Mouse (Mus musculus) ovary, adult 18-20 months (tissue): ENCODE data around the gene Dgcr8.

Experiments used
- DNase-seq: peaks from one replicate; pipeline ENCODE4 v3.0.0; 2022; ENCODE audit warnings: low spot score, mixed read lengths

Dgcr8 gene

DNA sequence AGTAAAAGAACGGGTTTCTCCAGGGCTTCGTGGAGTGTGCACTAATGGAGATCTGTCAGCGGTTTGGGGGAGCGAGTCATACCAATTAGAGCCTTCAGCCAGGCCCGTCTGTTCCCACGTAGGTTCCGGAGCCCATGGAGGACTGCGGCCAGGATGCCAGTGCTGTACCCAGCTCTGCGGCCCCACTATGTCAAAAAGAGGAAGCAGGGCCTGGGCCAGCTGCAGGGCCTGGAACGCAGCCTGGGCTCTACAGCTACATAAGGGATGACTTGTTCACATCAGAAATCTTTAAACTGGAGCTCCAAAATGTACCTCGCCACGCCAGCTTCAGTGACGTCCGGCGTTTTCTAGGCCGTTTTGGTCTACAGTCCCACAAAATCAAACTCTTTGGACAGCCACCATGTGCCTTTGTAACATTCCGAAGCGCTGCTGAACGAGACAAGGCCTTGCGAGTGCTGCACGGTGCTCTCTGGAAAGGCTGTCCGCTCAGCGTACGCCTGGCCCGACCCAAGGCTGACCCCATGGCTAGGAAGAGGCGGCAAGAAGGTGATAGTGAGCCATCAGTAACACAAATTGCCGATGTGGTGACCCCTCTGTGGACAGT lies 39.6 kb downstream of the Dgcr8 start:
- DNase-seq = no peak

DNA sequence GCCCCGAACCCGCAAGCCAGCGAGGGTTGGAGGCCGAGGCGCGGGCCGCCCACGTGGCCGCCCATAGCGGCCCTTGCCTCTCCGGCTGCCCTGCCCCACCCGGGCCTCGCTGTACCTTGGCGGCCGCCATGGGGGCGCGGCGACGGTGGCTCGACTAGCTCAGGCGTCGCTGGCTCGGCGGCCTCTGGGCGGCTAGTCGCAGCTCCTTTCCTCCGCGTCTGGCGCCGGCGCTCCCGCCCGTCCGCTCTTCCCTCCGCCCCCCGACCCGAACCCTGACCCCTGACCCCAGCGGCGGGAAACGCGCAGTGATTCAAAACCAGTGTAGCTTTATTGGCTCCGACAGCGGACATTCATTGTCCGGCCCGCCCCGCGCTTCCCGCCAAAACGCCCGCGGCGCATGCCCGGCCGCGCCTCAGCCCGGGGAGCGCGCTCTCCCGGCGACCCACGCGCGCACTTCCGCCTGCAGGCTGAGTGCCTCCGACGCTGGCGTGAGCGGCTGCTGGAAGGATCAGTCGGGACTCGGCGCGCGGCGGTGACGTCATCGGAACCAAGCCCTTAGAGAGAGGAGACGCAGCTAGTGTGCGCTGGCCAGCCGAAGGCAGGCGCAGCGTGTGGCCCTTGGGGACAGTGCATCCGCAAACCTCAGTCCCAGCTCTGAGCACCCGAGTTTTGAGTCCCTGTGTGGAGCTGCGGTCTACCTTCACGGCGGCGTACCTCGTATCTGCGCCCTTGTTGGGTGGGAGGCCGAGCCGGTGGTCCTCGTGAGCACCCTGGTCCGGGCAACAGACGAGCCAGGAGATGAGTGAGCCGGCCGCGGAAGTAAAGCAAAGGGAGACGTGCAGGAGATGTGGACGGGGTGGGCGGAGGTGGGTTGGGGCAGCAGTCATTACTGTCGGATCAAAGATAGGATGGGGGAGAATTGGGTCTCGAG lies 40.3 kb downstream of the Dgcr8 start, which contains the start of the genes Trmt2a and Ranbp1:
Trmt2a (plus strand) TSS at position 247 of the 931 bp plus-strand sequence.
Ranbp1 (minus strand) TSS at position 300 of the 931 bp plus-strand sequence.
- peak; percentile 98 for DNase-seq

DNA sequence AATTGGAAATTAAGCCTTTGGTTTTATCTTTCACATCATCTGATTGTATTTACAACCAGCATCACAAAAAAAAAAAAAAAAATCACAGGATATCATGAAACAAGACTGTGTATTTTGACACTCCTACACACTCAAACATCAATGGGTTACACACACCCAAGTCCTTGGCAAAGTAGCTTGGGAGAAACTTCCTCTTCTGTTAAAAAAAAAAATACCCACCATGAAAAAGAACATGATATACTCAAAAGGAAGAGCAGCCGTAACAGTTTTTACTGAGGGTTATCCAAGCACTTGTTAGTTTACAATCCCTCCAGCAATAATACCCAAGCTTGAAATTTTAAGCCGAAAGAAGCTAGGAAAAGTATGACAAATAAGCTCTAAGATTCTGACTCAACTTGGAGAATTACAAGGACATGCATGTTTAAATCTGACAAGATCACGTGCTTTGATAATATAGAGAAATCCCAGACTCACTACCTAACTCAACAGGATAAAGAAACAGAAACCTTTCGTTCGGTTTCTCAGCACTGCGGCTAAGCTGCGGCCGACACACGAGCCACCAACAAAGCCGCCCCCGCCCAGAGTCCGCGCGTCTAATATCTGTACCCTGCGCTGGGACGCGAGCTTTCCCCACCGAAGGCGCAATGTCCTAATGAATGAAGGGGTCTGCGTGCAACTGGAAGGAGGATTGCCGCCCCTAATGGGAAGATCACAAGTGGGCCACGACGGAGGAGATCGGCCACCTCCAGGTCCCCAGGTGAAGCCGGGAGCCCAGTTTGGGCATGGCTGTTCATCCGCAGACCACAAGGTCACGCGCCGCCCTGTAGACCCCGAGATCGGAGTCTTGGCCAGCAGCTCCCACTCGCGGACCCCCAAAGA lies 41.3 kb downstream of the Dgcr8 start:
- DNase-seq = no peak

DNA sequence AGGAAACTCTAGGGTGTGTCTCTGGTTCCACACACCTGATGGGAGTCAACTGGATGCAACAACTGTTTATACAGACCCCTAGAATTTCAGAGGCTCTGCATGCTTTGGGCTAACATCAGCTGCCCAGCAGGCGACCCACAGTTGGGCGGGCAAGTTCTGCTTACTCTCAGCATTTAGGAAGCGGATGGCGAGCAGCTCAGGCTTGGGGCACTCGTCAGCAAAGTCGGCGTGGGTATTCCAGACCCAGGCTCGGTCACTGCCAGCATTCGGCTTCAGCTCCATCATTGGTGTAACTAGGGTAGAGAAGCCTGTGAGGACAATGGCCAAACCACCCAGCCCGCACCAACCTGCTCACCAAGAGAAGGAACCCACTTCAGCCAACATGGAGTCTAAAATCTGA lies 47.5 kb downstream of the Dgcr8 start:
- DNase-seq = no peak

DNA sequence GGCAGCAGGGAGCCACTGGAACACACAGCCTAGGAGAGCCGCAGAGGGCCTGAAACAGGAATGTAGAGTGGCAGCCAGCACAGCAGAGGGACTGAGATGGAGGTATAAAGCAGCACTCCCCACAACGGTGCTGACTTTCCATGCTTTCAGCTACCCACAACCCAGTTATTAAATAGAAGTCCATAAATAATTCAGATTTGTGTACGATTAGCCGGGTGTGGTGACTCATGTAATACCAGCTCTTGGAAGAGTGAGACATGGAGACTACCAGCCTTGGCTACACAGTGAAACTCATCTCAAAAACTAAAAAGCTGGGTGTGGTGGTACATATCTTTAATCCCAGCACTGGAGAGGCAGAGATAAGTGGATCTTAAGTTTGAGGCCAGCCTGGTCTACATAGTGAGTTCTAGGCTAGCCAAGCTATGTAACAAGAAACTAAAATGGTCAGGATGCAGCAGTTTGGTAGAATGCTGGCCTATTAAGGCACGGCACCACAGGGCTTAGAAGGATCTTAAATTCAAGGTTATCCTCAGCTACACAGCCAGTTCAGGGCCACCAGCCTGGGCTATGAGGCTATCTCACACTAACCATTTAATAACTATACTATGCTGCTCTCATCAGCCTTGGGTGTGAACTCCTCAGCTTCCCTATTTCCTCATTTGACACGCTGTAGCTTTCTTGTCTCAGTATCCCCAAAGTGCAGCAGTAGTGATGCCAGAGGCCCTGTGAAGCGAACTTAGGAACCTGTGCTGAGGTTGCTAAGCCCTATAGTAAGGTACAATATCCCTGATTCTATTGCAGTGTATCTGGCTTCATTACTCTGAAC lies 52.2 kb downstream of the Dgcr8 start:
- no peak for DNase-seq

DNA sequence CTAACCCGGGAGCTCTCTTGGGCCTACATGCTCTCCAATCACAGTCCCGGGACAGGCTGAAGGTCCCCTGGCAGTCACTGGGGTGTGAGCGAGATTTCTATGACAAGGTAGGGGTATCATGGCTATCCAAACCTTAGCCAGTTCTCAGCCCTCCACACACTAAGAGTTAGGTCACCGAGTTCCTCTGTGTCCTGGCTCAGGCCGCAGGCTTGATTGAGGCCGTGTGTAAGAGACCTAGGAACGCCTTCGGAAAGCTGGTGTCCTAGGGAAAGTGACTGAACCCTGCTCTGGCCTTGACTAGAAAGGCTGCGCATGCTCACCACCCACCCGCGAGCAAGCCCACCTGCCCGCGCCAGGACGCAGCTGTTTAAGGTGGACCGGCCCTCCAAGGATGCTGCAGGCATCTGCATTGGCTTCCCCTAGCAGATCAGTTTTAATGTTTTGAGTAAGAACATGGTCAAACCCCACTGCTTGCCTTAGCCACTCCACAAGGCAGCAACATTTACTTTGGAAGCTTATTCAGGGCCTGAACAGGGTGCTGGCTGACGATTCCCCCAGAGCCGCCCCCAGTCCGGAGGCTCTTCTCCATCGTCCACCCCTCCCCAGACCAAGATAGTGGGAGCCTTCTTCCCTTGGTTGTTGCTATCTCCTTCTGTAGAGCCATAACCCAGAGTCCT lies 53.5 kb downstream of the Dgcr8 start:
- peak; percentile 69 for DNase-seq

DNA sequence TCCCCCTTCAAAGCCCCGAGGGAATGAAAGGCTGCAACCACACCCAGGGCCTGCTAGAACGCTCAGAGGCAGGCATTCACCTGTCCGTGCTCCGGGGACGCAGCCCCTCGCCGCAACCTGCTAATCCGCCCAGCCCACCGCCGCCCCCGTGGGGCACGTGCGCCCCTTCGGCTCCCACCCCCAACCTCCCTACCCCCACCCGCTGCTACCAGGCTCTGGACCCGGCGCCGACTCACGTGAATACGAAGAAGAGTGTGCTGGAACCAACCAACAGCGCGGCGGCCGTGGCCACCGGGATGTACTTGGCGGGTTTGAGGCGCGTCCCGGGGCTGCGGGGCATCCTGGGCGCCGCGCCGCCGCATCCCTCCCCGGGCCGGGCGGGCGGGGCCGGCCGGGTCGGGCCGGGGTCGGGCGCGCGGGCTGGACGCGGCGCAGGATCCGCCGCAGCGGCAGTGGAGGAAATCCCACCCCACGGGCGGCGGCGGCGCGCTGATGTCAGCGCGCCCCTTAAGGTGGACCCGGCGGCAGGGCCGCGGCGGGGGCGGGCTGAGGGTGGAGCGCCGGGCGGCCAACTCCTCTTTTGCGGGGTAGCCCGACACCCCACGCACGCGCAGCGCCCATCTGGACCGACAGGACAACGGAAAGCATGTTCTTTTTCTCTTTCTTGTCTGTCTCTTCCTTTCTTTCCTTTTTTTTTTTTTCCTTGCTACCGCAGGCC lies 54.2 kb downstream of the Dgcr8 start, which contains the start of gene Zdhhc8:
Zdhhc8 (minus strand) TSS at position 466 of the 718 bp plus-strand sequence.
- peak; percentile 63 for DNase-seq

DNA sequence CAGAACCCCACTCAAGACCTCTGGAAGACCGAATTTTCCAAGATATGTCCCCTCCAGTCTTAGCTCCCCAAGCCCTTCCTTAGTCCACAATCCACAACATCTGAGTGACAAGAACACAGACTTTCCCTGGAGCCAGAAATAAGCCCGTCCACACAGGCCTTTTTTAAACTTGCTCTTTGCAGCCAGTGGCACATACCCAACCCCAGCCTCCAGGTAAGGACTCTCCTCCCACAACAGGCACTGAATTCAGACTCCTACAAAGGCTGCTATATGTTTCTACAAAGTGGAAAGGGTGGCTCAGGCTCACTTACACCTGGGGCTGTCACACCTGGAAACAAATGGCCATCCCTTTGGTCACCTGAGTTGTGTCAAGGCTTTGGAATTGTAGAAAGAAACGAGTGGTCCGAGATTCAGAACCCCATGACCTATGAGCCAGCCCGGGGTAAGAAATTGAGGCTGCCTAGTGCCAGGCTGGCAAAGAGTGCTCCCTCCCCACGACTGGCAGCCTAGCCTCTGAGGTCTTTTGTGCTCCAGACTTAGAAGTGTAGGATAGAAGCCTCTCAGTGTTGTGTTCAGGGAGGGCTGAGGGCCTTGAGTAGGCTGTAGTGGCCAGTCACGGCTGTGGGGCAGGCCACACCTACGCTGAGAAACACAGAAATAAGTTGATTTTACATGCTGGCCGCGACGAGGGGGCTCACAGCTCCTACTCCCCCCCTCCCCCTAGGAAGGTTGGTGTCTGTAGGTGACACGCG lies 55.0 kb downstream of the Dgcr8 start:
- DNase-seq = no peak

DNA sequence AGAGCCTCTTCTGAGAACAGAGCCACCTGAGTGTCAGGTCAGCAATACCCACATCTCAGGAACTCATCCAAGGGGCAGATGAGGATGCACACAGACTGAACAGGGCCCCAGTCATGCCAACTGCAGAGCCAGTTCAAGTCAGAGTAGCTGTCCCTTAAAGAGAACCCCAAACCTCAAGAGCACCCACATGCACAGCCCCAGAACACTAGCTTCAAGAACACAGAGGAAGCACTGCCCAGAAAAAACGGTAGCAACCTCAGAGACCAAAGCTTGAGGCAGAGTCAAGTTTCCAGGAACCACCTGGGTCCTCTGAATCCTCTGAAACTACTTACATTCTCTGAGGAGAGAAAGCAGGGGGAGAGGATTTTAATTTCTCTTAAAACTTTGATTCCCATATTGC lies 55.6 kb downstream of the Dgcr8 start:
- DNase-seq = no peak

DNA sequence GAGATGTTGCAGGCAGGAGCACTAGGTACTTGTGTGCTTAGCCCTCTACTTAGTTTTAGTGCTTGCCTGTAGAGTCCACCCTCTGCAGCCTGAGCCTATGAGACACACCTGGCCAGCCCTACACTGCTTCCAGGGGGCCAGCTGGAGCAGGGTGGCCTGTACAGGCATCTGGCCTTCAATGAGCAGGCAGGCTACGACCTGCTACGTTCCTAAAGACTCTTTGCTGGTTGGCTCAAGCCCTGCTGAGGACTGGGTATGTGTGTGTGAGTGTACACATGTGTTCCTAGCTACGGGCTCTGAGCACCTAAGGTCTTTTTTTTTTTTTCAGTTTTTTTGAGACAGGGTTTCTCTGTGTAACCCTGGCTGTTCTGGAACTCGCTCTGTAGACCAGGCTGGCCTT lies 57.6 kb downstream of the Dgcr8 start:
- no peak for DNase-seq

DNA sequence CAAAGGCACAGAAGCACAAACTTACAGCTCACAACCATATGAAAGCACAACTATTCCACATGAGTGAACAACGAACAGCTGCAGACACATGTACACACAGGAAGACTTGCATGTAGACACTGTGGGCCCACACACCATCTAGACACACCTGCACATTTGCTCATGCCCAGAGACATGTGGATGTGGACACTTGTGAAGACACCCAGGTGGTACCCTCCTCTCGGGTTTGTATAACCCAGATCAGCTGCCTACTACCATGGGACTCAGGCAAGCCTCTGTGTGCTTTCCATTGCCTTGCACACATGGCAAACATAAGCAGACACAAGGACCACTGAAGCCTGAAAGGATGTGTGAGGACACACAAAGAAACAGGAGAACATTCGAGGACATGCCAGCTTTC lies 58.0 kb downstream of the Dgcr8 start:
- no peak for DNase-seq

DNA sequence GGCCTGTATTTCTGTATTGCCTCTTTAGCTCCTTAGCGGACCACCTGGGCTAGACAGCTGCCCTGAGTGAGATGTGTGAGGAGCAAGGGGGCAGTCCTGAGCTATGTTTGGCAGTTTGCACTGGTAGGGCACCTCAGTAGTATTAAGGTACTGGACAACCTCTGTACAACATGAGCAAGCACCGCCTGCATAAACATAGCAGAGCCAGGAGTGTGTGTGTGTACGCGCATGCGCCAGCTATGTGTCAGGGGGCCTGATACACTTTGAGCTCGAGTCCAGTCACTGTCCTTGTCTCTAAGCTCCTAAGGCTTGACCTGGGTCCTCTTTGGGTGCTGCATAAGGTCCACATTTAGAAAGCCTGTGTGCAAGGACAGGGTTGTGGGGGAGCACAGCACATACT lies 58.4 kb downstream of the Dgcr8 start:
- DNase-seq = no peak

DNA sequence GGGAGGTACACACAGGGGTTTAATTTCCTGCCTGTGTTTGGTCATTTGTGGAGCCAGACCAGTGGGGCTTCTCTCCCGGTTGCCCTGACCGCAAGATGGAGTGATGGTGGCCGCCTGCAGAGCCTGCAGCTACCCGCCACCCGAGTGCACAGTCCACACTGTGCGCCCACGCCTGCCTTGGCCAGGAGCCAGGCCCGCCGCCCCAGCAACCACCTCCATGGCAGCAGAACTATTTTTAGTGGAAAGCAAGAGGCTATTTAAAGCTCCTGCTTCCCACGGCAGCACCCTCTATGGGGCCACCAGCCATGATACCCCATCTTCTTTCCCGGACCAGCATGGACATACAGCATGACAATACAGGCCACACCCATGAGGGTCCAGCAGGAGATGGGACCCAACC lies 59.4 kb downstream of the Dgcr8 start:
- DNase-seq = no peak

DNA sequence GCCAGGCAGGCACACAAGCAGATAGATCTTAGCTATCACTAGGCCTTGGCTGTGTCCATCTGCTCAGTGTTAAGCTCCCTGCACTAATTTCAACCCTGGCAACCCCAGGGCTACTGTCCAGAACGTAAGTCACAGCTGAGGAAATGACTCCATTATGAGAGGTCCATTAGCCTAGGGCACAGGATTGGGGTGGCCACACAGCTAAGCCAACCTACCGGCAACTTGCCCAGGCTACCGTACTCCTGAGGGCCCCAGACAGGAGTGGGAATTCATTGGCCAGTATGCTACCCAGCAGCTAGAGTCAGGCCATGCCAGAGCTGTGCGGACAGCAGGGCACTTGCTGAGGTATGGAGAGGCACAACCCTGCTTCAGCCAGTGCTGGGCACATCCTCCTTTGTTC lies 60.2 kb downstream of the Dgcr8 start:
- DNase-seq = no peak

DNA sequence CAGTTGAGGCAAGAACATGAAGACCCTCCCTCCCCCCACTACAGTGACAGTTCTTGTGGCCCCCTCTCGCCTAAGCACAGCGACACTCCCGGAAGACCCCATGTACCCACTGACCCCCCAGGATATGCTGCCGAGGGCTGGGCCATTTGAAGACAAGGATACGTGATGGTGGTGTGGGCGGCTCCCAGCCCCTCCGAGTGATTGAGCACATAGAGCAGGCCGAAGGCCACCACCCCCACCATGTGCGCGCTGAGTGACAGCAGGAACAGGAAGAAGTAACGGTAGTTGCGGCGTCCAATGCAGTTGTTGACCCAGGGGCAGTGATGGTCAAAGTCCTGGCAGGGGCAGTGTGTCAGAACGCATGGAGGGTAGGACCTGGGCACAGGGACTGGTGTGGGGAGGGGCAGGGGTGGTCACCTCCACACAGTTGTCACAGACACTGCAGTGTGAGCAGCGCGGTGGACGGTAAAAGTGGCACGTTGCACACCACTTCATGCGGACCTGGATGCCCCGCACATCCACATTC lies 61.1 kb downstream of the Dgcr8 start:
- DNase-seq = no peak

DNA sequence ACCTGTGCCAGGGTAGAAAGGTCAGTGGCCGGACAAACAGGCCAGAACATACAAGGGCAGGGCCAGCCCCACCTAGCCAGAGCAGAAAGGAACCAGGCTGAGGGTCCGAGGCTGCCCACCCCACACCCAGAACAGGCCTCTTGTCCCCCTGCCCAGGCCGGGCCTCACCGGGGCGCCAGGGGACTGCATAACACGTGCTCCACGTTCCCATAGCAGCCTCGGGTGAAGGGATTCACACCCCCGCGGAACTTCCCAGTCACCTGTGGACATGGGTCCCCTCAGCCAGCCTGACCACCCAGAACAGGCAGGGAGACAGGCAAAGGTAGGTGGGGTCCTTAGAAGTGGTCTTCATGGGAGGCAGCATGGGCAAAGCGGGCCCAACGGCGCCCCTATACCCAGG lies 61.9 kb downstream of the Dgcr8 start:
- no peak for DNase-seq

DNA sequence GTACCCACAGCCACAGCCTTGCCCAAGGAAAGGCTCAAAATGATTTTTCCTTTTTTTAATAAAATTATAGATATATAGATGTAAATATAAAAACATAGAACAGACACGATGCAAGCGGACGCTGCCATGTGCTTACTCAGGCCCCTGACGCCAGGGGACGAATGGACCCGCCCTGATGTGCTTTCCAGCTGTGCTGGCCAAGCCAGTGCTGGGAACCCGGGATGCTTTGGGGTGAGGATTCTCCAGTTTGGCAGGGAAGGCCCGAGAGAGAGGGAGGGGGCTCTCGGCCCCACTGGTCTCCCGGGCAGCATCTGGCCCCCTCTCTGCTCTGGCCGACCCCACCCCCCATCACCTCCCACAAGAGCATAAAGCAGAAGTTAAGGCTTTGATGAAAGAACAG lies 66.9 kb downstream of the Dgcr8 start:
- DNase-seq = no peak

DNA sequence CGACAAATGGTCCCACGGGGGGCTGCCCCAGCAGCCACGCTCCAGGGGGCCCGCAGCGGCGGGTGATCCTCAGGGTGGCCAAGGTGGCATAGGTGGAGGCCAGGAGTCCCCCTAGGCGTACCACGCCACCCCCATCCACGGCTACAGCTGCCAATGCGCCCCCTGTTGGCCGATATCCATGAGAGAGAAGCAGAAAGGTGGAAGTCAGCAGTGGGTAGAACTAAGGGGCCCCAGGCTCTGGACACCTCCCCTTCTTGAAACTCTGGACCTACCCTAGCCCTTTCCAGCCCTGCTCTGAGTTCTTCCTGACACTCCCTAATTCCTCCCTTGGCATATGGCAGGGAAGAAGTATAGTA lies 67.5 kb downstream of the Dgcr8 start:
- no peak for DNase-seq

DNA sequence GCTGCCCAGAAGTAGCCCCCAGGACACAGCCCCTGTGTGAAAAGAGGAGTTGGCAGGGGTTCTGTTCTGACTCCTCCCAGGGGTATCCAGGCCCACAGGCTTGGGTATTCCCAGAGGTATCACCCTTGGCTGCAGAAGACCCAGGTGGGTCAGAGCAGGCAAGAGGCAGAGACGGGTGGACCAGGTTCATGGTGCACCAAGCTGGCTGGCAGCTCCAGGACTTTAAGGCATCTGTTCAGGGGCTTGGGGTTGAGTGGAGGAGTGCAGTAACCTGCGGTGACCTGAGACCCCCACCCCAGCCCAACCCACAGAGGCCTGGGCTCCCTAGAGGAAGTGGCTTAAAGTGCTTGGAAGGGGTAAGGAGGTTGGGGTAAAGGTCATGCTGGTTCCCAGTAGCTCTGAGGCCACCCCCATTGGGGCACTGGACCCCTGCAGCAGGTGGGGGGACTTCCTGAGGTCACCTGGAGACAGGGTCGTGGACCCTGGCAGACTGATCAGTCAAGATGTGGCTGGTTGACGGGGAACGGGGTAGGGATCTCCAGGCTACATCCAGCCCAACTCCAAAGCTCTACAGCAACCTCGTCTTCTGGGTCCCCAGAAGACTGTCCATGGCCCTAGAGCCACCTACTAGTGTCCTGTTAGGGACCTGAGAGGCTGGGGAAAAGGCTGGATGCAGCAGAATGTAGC lies 68.0 kb downstream of the Dgcr8 start:
- DNase-seq = no peak
